ENCODE assay signal across 8 mouse cellular contexts in the genomic region with DNA sequence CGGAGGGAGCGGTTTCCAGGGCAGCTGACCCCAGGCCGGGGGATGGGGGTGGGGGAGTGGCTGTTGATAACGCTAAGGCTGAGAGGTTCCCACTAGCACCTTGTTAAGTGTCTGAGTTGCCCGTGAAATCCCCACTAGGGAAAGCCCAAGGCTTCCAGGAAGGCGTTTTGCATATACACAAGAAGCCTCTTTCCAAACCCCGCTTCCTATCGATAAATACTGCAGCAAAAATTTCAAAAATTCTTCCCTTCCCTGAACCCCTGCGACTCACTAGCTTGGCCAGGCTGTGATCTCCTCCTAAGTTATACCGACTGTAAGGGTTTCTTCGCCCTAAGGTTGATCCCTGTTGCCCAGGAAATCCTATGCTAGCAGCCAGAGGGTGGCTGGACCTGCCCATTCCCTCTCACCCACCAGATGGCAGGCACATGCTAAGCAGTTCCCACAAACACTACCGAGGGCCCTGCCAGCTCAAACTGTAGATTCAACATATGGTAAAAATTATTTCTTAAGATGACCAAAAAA. TPM values are rescaled to one million over a fixed set of nuclear protein-coding genes. Genes with fewer than 3 reads are reported as not detected.
A peak's percentile ranks its signal among the peaks of the same experiment; 100 is the strongest.
DNase-seq lines count a peak whose midpoint lies in the region; ATAC-seq and TF ChIP-seq lines count a peak whose summit lies in the region.

No protein-coding gene starts in this region.

- peak overlapping the region; percentile 47; the same call in 1 of the 2 replicates for H3K27ac ChIP-seq in forebrain, embryonic 11.5 days (ENCODE audit: low read depth, low read length)
- no peak overlapping the region for H3K27ac ChIP-seq in lung, postnatal 0 days (ENCODE audit: low read length)

- no peak for TF ChIP-seq EP300 in lung, postnatal 0 days (IDR thresholded peaks at IDR 0.05)

- H3K9me3 ChIP-seq in E14TG2a.4 (ENCODE audit: low read length) = no peaks in the 10 kb centered on the region
- H3K9me3 ChIP-seq in forebrain, embryonic 11.5 days (ENCODE audit: control insufficient read depth, low read length) = no peaks in the 10 kb centered on the region
- H3K9me3 ChIP-seq in lung, postnatal 0 days (ENCODE audit: low read length) = no peaks in the 10 kb centered on the region

- WGBS in forebrain, embryonic 11.5 days = 24% methylated on average over 12 of the region's 12 CpGs
- WGBS in lung, postnatal 0 days = 11% methylated on average over 12 of the region's 12 CpGs

- peak overlapping the region; percentile 23; the same call in 1 of the 2 replicates for H3K9ac ChIP-seq in forebrain, embryonic 11.5 days (ENCODE audit: low read length)
- no peak overlapping the region for H3K9ac ChIP-seq in lung, postnatal 0 days (replicated peaks; ENCODE audit: low read depth)

- DNase-seq in brain, adult 2 months (ENCODE audit: low read depth, low spot score) = peak; percentile 93
- peak; percentile 73 for DNase-seq in forebrain, embryonic 11.5 days (ENCODE audit: low spot score)
- DNase-seq in layer of hippocampus, postnatal 10 days (ENCODE audit: low spot score in 2 of 2) = peak; percentile 44 to 63
- DNase-seq in lung, postnatal 0 days (ENCODE audit: low spot score) = peak; percentile 78
- peak; percentile 57 for DNase-seq in ovary, postnatal 36 days (ENCODE audit: low spot score)
- DNase-seq in yolk sac, embryonic 10.5 days (ENCODE audit: low spot score) = no peak

- peak overlapping the region; percentile 50 for H3K4me3 ChIP-seq in E14TG2a.4 (replicated peaks; ENCODE audit: low read length)
- peak overlapping the region; percentile 24; the same call in 1 of the 2 replicates for H3K4me3 ChIP-seq in forebrain, embryonic 11.5 days (ENCODE audit: low read depth, low read length)
- H3K4me3 ChIP-seq in lung, postnatal 0 days (ENCODE audit: low read depth, low read length) = 0 out of 2 replicates have a peak overlapping the region, but pooled peaks have one; percentile 15

- peaks cover 20% of the 10 kb centered on the region for H3K4me1 ChIP-seq in E14TG2a.4 (replicated peaks; ENCODE audit: low read depth, low read length)
- peaks cover 3% of the 10 kb centered on the region; the same call in 1 of the 2 replicates for H3K4me1 ChIP-seq in forebrain, embryonic 11.5 days (replicated peaks; ENCODE audit: control insufficient read depth, insufficient read depth, low read length)
- H3K4me1 ChIP-seq in lung, postnatal 0 days (ENCODE audit: insufficient read depth, low read depth, low read length) = peaks cover 11% of the 10 kb centered on the region; the same call in 1 of the 2 replicates

- no peaks in the 10 kb centered on the region for H3K36me3 ChIP-seq in E14TG2a.4 (ENCODE audit: insufficient read depth, low read length)
- no peaks in the 10 kb centered on the region for H3K36me3 ChIP-seq in forebrain, embryonic 11.5 days (ENCODE audit: control insufficient read depth, insufficient read depth, low read length)
- no peaks in the 10 kb centered on the region for H3K36me3 ChIP-seq in lung, postnatal 0 days (ENCODE audit: insufficient read depth, low read length)

- no peak; the same call in 1 of the 2 replicates for TF ChIP-seq CTCF in E14TG2a.4 (conservative IDR thresholded peaks at IDR 0.05; ENCODE audit: low read length)
- peak; percentile 73 for TF ChIP-seq CTCF in lung, postnatal 0 days (IDR thresholded peaks at IDR 0.05)

- peak overlapping the region; percentile 43 for H3K4me2 ChIP-seq in forebrain, embryonic 11.5 days (ENCODE audit: low read depth, low read length, severe bottlenecking)
- peak overlapping the region; percentile 44 for H3K4me2 ChIP-seq in lung, postnatal 0 days (replicated peaks; ENCODE audit: low read depth, low read length)

- ATAC-seq in forebrain, embryonic 11.5 days (replicated peaks; ENCODE audit: low FRiP score) = peak; percentile 69
- peak; percentile 47 to 69; a peak in 3 of 4 replicates for ATAC-seq in hematopoietic stem cell, adult 5-6 weeks (replicated peaks in 1 of 2; ENCODE audit: insufficient read depth in 1 of 2, low FRiP score in 2 of 2, low TSS enrichment in 1 of 2, low read depth in 1 of 2, poor library complexity in 2 of 2, severe bottlenecking in 2 of 2)
- peak; percentile 82 for ATAC-seq in lung, postnatal 0 days

- no peaks in the 10 kb centered on the region for H3K27me3 ChIP-seq in E14TG2a.4 (ENCODE audit: insufficient read depth, low read length)
- no peaks in the 10 kb centered on the region for H3K27me3 ChIP-seq in forebrain, embryonic 11.5 days (ENCODE audit: control insufficient read depth, insufficient read depth, low read length)
- no peaks in the 10 kb centered on the region for H3K27me3 ChIP-seq in lung, postnatal 0 days (replicated peaks; ENCODE audit: insufficient read depth, low read length)

RNA-seq across cellular contexts. Expression of a gene that starts 43.6 kb away (rescaled TPM):
- 3,498 and 3,614 TPM in 2 replicates for polyA plus RNA-seq in forebrain, embryonic 11.5 days (2014; fragmentation: Nextera tagmentation; extraction: Ambion mirVana)
- total RNA-seq in hematopoietic stem cell, adult 5-6 weeks (2017) = 3,790 and 5,329 TPM in 2 replicates
- total RNA-seq in layer of hippocampus, postnatal 10 days (2021) = 1,000 to 10,000 TPM; 1,788 to 2,276 TPM
- polyA plus RNA-seq in lung, postnatal 0 days (2015; fragmentation: Nextera tagmentation; extraction: Ambion mirVana) = 956 and 1,427 TPM in 2 replicates
